Mouse (Mus musculus) heart, adult 2 months (tissue): ENCODE measurements around the gene Cdhr1.

Source experiments
- CTCF ChIP-seq: fragments of 200-600 bp; IDR thresholded peaks from 2 replicates; pipeline ENCODE4 v1.8.1; 2022; ENCODE audit warnings: antibody characterized with exemption, mild to moderate bottlenecking, moderate library complexity
- EP300 ChIP-seq: fragments of 200-500 bp; IDR thresholded peaks from 2 replicates; pipeline ENCODE4 v1.6.1; 2011; ENCODE audit warnings: low read depth, low read length, control low read depth; ENCODE audit not compliant: insufficient read depth
- POLR2A ChIP-seq: fragments of 200-500 bp; IDR thresholded peaks from 2 replicates; pipeline ENCODE4 v1.6.1; 2011; ENCODE audit warnings: mild to moderate bottlenecking, low read depth, low read length, control low read depth; ENCODE audit not compliant: insufficient read depth

- TF ChIP-seq CTCF (no peak), POLR2A (no peak), EP300 (no peak)
These were observed 2.6 kb downstream of the Cdhr1 start for GRCm38 (mm10) chr14:37095556-37095955.
